Comparison of ENCODE assay signal across 14 mouse cellular contexts in genomic region chr1:165922488-165922887, GRCm38 (mm10).
"Had no signal": no experiment of that assay in that cellular context is flagged by ENCODE, and none has a peak within 500 bp of the region (broad histone marks: within the 10 kb centered on the region; RNA-seq: fewer than 3 reads in every experiment).

No protein-coding gene starts in this region.

- H3K27me3 ChIP-seq: limb, embryonic 13.5 days; neural tube, embryonic 13.5 days had no signal

- H3K36me3 ChIP-seq: limb, embryonic 13.5 days; midbrain, embryonic 10.5 days; neural tube, embryonic 13.5 days had no signal

- H3K4me1 ChIP-seq: limb, embryonic 13.5 days; midbrain, embryonic 10.5 days; neural tube, embryonic 13.5 days had no signal

- H3K9ac ChIP-seq: limb, embryonic 13.5 days; liver, embryonic 14.5 days; neural tube, embryonic 13.5 days had no signal

- H3K4me3 ChIP-seq: limb, embryonic 13.5 days; midbrain, embryonic 10.5 days; neural tube, embryonic 13.5 days had no signal

- DNase-seq: kidney, adult 8-10 months; kidney, postnatal 14 days; left cerebral cortex, postnatal 4 days; lung, adult 18-20 months; retina, postnatal 1 day; right cerebral cortex, postnatal 4 days; spleen, adult 18-20 months; thymus, adult 18-20 months; thymus, postnatal 14 days had no signal

- H3K27ac ChIP-seq: limb, embryonic 13.5 days; liver, embryonic 14.5 days; midbrain, embryonic 10.5 days; neural tube, embryonic 13.5 days had no signal

- ATAC-seq: midbrain, embryonic 16.5 days had no signal

- H3K4me2 ChIP-seq: limb, embryonic 13.5 days; neural tube, embryonic 13.5 days had no signal

- H3K9me3 ChIP-seq: limb, embryonic 13.5 days; midbrain, embryonic 10.5 days; neural tube, embryonic 13.5 days had no signal
